8 mouse cellular contexts compared by ENCODE assay signal in the genomic region with DNA sequence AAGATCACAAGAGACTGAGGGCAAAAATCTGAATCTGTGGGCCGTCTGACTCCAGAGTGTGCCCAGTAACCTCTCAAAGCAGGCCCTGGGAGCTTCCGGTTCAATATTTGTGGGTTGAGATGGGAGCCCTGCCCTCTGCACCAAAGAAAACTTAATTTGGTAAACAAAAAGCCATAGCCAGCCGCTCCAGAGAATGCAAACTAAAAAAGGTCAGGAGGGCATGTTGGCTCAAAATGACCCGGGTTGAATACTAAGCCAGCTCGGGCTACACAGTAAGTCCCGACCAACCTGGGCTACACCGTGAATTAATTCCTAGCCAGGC. TPM values are rescaled to one million over a fixed set of nuclear protein-coding genes. Genes with fewer than 3 reads are reported as not detected.
DNase-seq lines count a peak whose midpoint lies in the region; ATAC-seq and TF ChIP-seq lines count a peak whose summit lies in the region.

No protein-coding gene starts in this region.

- ATAC-seq in heart, embryonic 15.5 days (replicated peaks; ENCODE audit: insufficient number of reproducible peaks, insufficient read depth, low FRiP score, low read depth), result no peak
- ATAC-seq in hindbrain, embryonic 15.5 days (ENCODE audit: low FRiP score, low read depth), result no peak

- TF ChIP-seq CTCF in bone marrow, adult 2 months (IDR thresholded peaks at IDR 0.05; ENCODE audit: control insufficient read depth, insufficient read depth, low read length), result no peak

- peak overlapping the region; percentile 54 for H3K9ac ChIP-seq in heart, embryonic 15.5 days
- peak overlapping the region; percentile 67 for H3K9ac ChIP-seq in hindbrain, embryonic 15.5 days

- H3K36me3 ChIP-seq in heart, embryonic 15.5 days, result peaks cover 24% of the 10 kb centered on the region
- peaks cover 15% of the 10 kb centered on the region for H3K36me3 ChIP-seq in hindbrain, embryonic 15.5 days
- peaks cover 26% of the 10 kb centered on the region for H3K36me3 ChIP-seq in midbrain, embryonic 10.5 days

- no peaks in the 10 kb centered on the region for H3K9me3 ChIP-seq in heart, embryonic 15.5 days (replicated peaks)
- no peaks in the 10 kb centered on the region for H3K9me3 ChIP-seq in hindbrain, embryonic 15.5 days
- no peaks in the 10 kb centered on the region for H3K9me3 ChIP-seq in midbrain, embryonic 10.5 days (replicated peaks)

- TF ChIP-seq POLR2A in bone marrow, adult 2 months (IDR thresholded peaks at IDR 0.05; ENCODE audit: borderline replicate concordance, control insufficient read depth, low read depth, low read length), result no peak

- DNase-seq in heart, postnatal 14 days, result no peak
- no peak for DNase-seq in midbrain, embryonic 10.5 days (ENCODE audit: low spot score)
- DNase-seq in yolk sac, embryonic 10.5 days (ENCODE audit: low spot score), result no peak
- DNase-seq in left cerebral cortex, adult 9 months (ENCODE audit: low spot score in 2 of 2), result no peak
- no peak for DNase-seq in cerebellum, adult 11-12 months

- peak overlapping the region; percentile 77 for H3K4me3 ChIP-seq in heart, embryonic 15.5 days
- peak overlapping the region; percentile 83 for H3K4me3 ChIP-seq in bone marrow, adult 2 months (replicated peaks; ENCODE audit: control insufficient read depth, low read depth, low read length)
- peak overlapping the region; percentile 63 for H3K4me3 ChIP-seq in hindbrain, embryonic 15.5 days
- H3K4me3 ChIP-seq in midbrain, embryonic 10.5 days, result peak overlapping the region; percentile 82

- H3K27me3 ChIP-seq in heart, embryonic 15.5 days, result no peaks in the 10 kb centered on the region
- no peaks in the 10 kb centered on the region for H3K27me3 ChIP-seq in hindbrain, embryonic 15.5 days
- H3K27me3 ChIP-seq in midbrain, embryonic 10.5 days (ENCODE audit: low read depth, poor library complexity, severe bottlenecking), result no peaks in the 10 kb centered on the region

- H3K4me2 ChIP-seq in heart, embryonic 15.5 days, result peak overlapping the region; percentile 74
- H3K4me2 ChIP-seq in hindbrain, embryonic 15.5 days, result peak overlapping the region; percentile 86

- H3K4me1 ChIP-seq in heart, embryonic 15.5 days (replicated peaks), result peaks cover 16% of the 10 kb centered on the region
- H3K4me1 ChIP-seq in bone marrow, adult 2 months (ENCODE audit: control insufficient read depth, insufficient read depth, low read length), result peaks cover 1% of the 10 kb centered on the region; the same call in 1 of the 2 replicates
- peaks cover 30% of the 10 kb centered on the region for H3K4me1 ChIP-seq in hindbrain, embryonic 15.5 days (replicated peaks)
- peaks cover 37% of the 10 kb centered on the region for H3K4me1 ChIP-seq in midbrain, embryonic 10.5 days

- H3K27ac ChIP-seq in heart, embryonic 15.5 days, result peak overlapping the region; percentile 92
- peak overlapping the region; percentile 97 for H3K27ac ChIP-seq in bone marrow, adult 2 months (ENCODE audit: control insufficient read depth, insufficient read depth, low read depth, low read length, poor library complexity)
- peak overlapping the region; percentile 97 for H3K27ac ChIP-seq in hindbrain, embryonic 15.5 days (replicated peaks)
- peak overlapping the region; percentile 97 for H3K27ac ChIP-seq in midbrain, embryonic 10.5 days (replicated peaks)

- intact Hi-C loops in heart, postnatal 14 days (cut with DNase I), result no loop called here

- WGBS in heart, embryonic 15.5 days, result 35% methylated on average over 7 of the region's 7 CpGs
- WGBS in bone marrow, adult 2 months, result 31% methylated on average over 7 of the region's 7 CpGs
- 22% methylated on average over 7 of the region's 7 CpGs for WGBS in hindbrain, embryonic 15.5 days
- 29% methylated on average over 7 of the region's 7 CpGs for WGBS in midbrain, embryonic 10.5 days

RNA-seq across cellular contexts. Expression of a gene that starts 0.6 kb away (rescaled TPM):
- 4.9 and 6.2 TPM in 2 replicates for polyA plus RNA-seq in heart, embryonic 15.5 days (2015; fragmentation: Nextera tagmentation; extraction: Ambion mirVana)
- total RNA-seq in heart, postnatal 14 days (2021), result 1 to 10 TPM; 4.7 to 5.7 TPM
- polyA plus RNA-seq in bone marrow, adult 2 months (2011; ENCODE audit: insufficient read depth, insufficient read length, low replicate concordance, missing spikeins), result 1.0 and 3.0 TPM in 2 replicates
- 10.6 and 10.9 TPM in 2 replicates for polyA plus RNA-seq in hindbrain, embryonic 15.5 days (2015; fragmentation: Nextera tagmentation; extraction: Ambion mirVana)
- 4.8 and 5.5 TPM in 2 replicates for polyA plus RNA-seq in midbrain, embryonic 10.5 days (2016; fragmentation: Nextera tagmentation; extraction: Ambion mirVana)

RNA-seq across cellular contexts. Expression of a gene that starts 10.4 kb away (rescaled TPM):
- not detected in 2 replicates for polyA plus RNA-seq in heart, embryonic 15.5 days (2015; fragmentation: Nextera tagmentation; extraction: Ambion mirVana)
- total RNA-seq in heart, postnatal 14 days (2021), result not detected
- not detected in 2 replicates for polyA plus RNA-seq in bone marrow, adult 2 months (2011; ENCODE audit: insufficient read depth, insufficient read length, low replicate concordance, missing spikeins)
- not detected in 2 replicates for polyA plus RNA-seq in hindbrain, embryonic 15.5 days (2015; fragmentation: Nextera tagmentation; extraction: Ambion mirVana)
- not detected in 2 replicates for polyA plus RNA-seq in midbrain, embryonic 10.5 days (2016; fragmentation: Nextera tagmentation; extraction: Ambion mirVana)

RNA-seq across cellular contexts. Expression of a gene that starts 37.3 kb away (rescaled TPM):
- 30.8 and 39.8 TPM in 2 replicates for polyA plus RNA-seq in heart, embryonic 15.5 days (2015; fragmentation: Nextera tagmentation; extraction: Ambion mirVana)
- total RNA-seq in heart, postnatal 14 days (2021), result 10 to 100 TPM; 15.6 to 16.9 TPM
- 42.7 and 57.4 TPM in 2 replicates for polyA plus RNA-seq in bone marrow, adult 2 months (2011; ENCODE audit: insufficient read depth, insufficient read length, low replicate concordance, missing spikeins)
- 45.7 and 47.4 TPM in 2 replicates for polyA plus RNA-seq in hindbrain, embryonic 15.5 days (2015; fragmentation: Nextera tagmentation; extraction: Ambion mirVana)
- 75.4 and 77.1 TPM in 2 replicates for polyA plus RNA-seq in midbrain, embryonic 10.5 days (2016; fragmentation: Nextera tagmentation; extraction: Ambion mirVana)

RNA-seq across cellular contexts. Expression of a gene that starts 37.6 kb away (rescaled TPM):
- polyA plus RNA-seq in heart, embryonic 15.5 days (2015; fragmentation: Nextera tagmentation; extraction: Ambion mirVana), result 112 and 124 TPM in 2 replicates
- 100 to 1,000 TPM; 140 to 145 TPM for total RNA-seq in heart, postnatal 14 days (2021)
- 108 and 116 TPM in 2 replicates for polyA plus RNA-seq in bone marrow, adult 2 months (2011; ENCODE audit: insufficient read depth, insufficient read length, low replicate concordance, missing spikeins)
- 87.6 and 89.9 TPM in 2 replicates for polyA plus RNA-seq in hindbrain, embryonic 15.5 days (2015; fragmentation: Nextera tagmentation; extraction: Ambion mirVana)
- polyA plus RNA-seq in midbrain, embryonic 10.5 days (2016; fragmentation: Nextera tagmentation; extraction: Ambion mirVana), result 109 and 111 TPM in 2 replicates
